Mouse (Mus musculus) spleen, adult 2 months (tissue): ENCODE data around the gene Son.

ENCODE experiments used
- CTCF ChIP-seq: fragments of 200-500 bp; IDR thresholded peaks from 2 replicates; pipeline ENCODE4 v1.5.1; 2011; ENCODE audit warnings: mild to moderate bottlenecking, inconsistent platforms; ENCODE audit not compliant: insufficient read depth, insufficient read length, insufficient replicate concordance; ENCODE audit errors: extremely low read depth
- POLR2A ChIP-seq: fragments of 200-500 bp; IDR thresholded peaks from 2 replicates; pipeline ENCODE4 v1.6.1; 2011; ENCODE audit warnings: low read depth, low read length, inconsistent platforms

GRCm38 (mm10) chr16:91661397-91661796 is 14.1 kb downstream of the Son start:
- no peak for TF ChIP-seq CTCF
- TF ChIP-seq POLR2A: no peak
